Comparison of ENCODE assay signal across 29 mouse cellular contexts in the genomic region with DNA sequence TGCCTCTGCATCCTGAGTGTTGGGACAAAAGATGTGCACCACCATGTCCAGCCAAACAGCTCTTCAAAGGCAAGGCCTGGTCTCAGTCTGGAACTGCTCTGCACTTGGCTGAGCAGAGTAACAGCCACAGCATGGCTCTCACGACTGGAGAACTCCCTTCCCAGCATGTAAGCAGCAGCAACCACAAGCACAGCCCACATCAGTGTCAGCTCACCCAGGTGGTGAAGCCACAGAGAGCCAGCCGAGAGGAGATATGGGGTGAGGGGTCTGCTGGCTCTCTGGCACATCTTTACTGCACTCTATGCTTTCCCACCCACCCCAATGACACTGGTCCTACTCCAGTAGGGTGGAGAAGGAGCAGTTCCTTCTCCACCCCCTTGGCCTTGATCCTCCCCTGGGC. TPM values are rescaled to one million over a fixed set of nuclear protein-coding genes. Genes with fewer than 3 reads are reported as not detected.
DNase-seq lines count a peak whose midpoint lies in the region; ATAC-seq and TF ChIP-seq lines count a peak whose summit lies in the region.
"Had no signal": no experiment of that assay in that cellular context is flagged by ENCODE, and none has a peak within 500 bp of the region (broad histone marks: within the 10 kb centered on the region; RNA-seq: fewer than 3 reads in every experiment).

No protein-coding gene starts in this region.

- TF ChIP-seq CTCF in heart, postnatal 0 days (IDR thresholded peaks at IDR 0.05; ENCODE audit: low read depth), result no peak
- no peak for TF ChIP-seq CTCF in layer of hippocampus, adult 2 months (conservative IDR thresholded peaks at IDR 0.05)

- no peak for DNase-seq in heart, postnatal 0 days (ENCODE audit: low spot score)
- no peak for DNase-seq in heart, postnatal 36 days
- peak; percentile 83 for DNase-seq in thymus, postnatal 0 days (ENCODE audit: low spot score)
- peak; percentile 75 for DNase-seq in thymus, postnatal 4 days
- no peak for DNase-seq in layer of hippocampus, adult 2 months (ENCODE audit: low spot score in 2 of 2)
- DNase-seq in testis, postnatal 10 days (ENCODE audit: low spot score), result no peak
- DNase-seq: adrenal gland, adult 2 months; adrenal gland, postnatal 36 days; cerebellum, adult 2 months; gastrocnemius, postnatal 14 days; kidney, adult 8-10 months; lung, adult 18-20 months; lung, postnatal 4 days; midbrain, embryonic 14.5 days had no signal

- H3K9ac ChIP-seq in heart, postnatal 0 days (replicated peaks; ENCODE audit: low read depth, low read length), result no peak overlapping the region
- 0 out of 2 replicates have a peak overlapping the region, but pooled peaks have one; percentile 25 for H3K9ac ChIP-seq in midbrain, embryonic 13.5 days (replicated peaks)
- no peak overlapping the region for H3K9ac ChIP-seq in midbrain, embryonic 16.5 days (ENCODE audit: low read depth, low read length)
- H3K9ac ChIP-seq: heart, embryonic 15.5 days; hindbrain, embryonic 15.5 days; intestine, embryonic 15.5 days; limb, embryonic 13.5 days; neural tube, embryonic 13.5 days had no signal

- H3K4me3 ChIP-seq in heart, postnatal 0 days (ENCODE audit: low read depth, low read length), result no peak overlapping the region
- H3K4me3 ChIP-seq in midbrain, embryonic 13.5 days (replicated peaks), result no peak overlapping the region
- no peak overlapping the region for H3K4me3 ChIP-seq in midbrain, embryonic 16.5 days (ENCODE audit: low read depth, low read length)
- H3K4me3 ChIP-seq in layer of hippocampus, adult 2 months, result no peak overlapping the region
- H3K4me3 ChIP-seq: heart, embryonic 10.5 days; heart, embryonic 15.5 days; hindbrain, embryonic 10.5 days; hindbrain, embryonic 15.5 days; intestine, embryonic 15.5 days; limb, embryonic 13.5 days; megakaryocyte, embryonic 14.5 days; myocyte; neural tube, embryonic 13.5 days had no signal

- peaks cover 59% of the 10 kb centered on the region for H3K36me3 ChIP-seq in heart, postnatal 0 days (replicated peaks; ENCODE audit: control insufficient read depth, insufficient read depth, low read length)
- peaks cover 71% of the 10 kb centered on the region for H3K36me3 ChIP-seq in midbrain, embryonic 13.5 days
- peaks cover 32% of the 10 kb centered on the region for H3K36me3 ChIP-seq in midbrain, embryonic 16.5 days (ENCODE audit: control insufficient read depth, insufficient read depth, low read length)

- H3K4me1 ChIP-seq in heart, postnatal 0 days (ENCODE audit: control insufficient read depth, insufficient read depth), result peaks cover 12% of the 10 kb centered on the region
- H3K4me1 ChIP-seq in midbrain, embryonic 13.5 days (replicated peaks), result peaks cover 27% of the 10 kb centered on the region
- H3K4me1 ChIP-seq in midbrain, embryonic 16.5 days (ENCODE audit: control insufficient read depth, insufficient read depth, low read length), result peaks cover 19% of the 10 kb centered on the region

- H3K27me3 ChIP-seq in heart, postnatal 0 days (ENCODE audit: control insufficient read depth, insufficient read depth, low read length), result no peaks in the 10 kb centered on the region
- H3K27me3 ChIP-seq in midbrain, embryonic 13.5 days, result no peaks in the 10 kb centered on the region
- H3K27me3 ChIP-seq in midbrain, embryonic 16.5 days (ENCODE audit: control insufficient read depth, insufficient read depth, low read depth, low read length), result no peaks in the 10 kb centered on the region
- H3K27me3 ChIP-seq: heart, embryonic 15.5 days; hindbrain, embryonic 15.5 days; intestine, embryonic 15.5 days; limb, embryonic 13.5 days; megakaryocyte, embryonic 14.5 days; neural tube, embryonic 13.5 days had no signal

- intact Hi-C loops in heart, postnatal 36 days (cut with DNase I), result loop anchor here (10.0 kb wide), 1 partner anchor 348 kb away; the partner anchor contains the start of gene Rps19

- no peak overlapping the region for H3K4me2 ChIP-seq in heart, postnatal 0 days (ENCODE audit: low read depth, low read length)
- no peak overlapping the region for H3K4me2 ChIP-seq in midbrain, embryonic 13.5 days (replicated peaks)
- no peak overlapping the region for H3K4me2 ChIP-seq in midbrain, embryonic 16.5 days (ENCODE audit: low read length)
- H3K4me2 ChIP-seq: heart, embryonic 15.5 days; hindbrain, embryonic 15.5 days; intestine, embryonic 15.5 days; limb, embryonic 13.5 days; liver, embryonic 11.5 days; neural tube, embryonic 13.5 days had no signal

- no peak for ATAC-seq in heart, postnatal 0 days (ENCODE audit: insufficient read depth, low read depth)
- no peak for ATAC-seq in midbrain, embryonic 13.5 days
- no peak for ATAC-seq in midbrain, embryonic 16.5 days
- ATAC-seq: CD4-positive, CD25-positive, alpha-beta regulatory T cell, adult 4 months; forebrain, embryonic 14.5 days; intestine, embryonic 15.5 days; lung, postnatal 0 days had no signal

- no peak for TF ChIP-seq EP300 in heart, postnatal 0 days (IDR thresholded peaks at IDR 0.05; ENCODE audit: low read depth)

- H3K27ac ChIP-seq in heart, postnatal 0 days (ENCODE audit: low read depth), result 0 out of 2 replicates have a peak overlapping the region, but pooled peaks have one; percentile 15
- no peak overlapping the region for H3K27ac ChIP-seq in midbrain, embryonic 13.5 days
- no peak overlapping the region for H3K27ac ChIP-seq in midbrain, embryonic 16.5 days (ENCODE audit: low read length)
- no peak overlapping the region for H3K27ac ChIP-seq in layer of hippocampus, adult 2 months
- H3K27ac ChIP-seq: heart, embryonic 10.5 days; heart, embryonic 15.5 days; hindbrain, embryonic 10.5 days; hindbrain, embryonic 15.5 days; intestine, embryonic 15.5 days; limb, embryonic 13.5 days; neural tube, embryonic 13.5 days had no signal

- WGBS in heart, postnatal 0 days, result 72% methylated on average over 2 of the region's 2 CpGs
- 92% methylated on average over 2 of the region's 2 CpGs for WGBS in midbrain, embryonic 13.5 days
- WGBS in midbrain, embryonic 16.5 days, result 85% methylated on average over 2 of the region's 2 CpGs

- H3K9me3 ChIP-seq in heart, postnatal 0 days (replicated peaks; ENCODE audit: control insufficient read depth, low read length), result no peaks in the 10 kb centered on the region
- H3K9me3 ChIP-seq in midbrain, embryonic 13.5 days, result no peaks in the 10 kb centered on the region
- no peaks in the 10 kb centered on the region for H3K9me3 ChIP-seq in midbrain, embryonic 16.5 days (replicated peaks; ENCODE audit: control insufficient read depth, low read length, poor library complexity, severe bottlenecking)
- H3K9me3 ChIP-seq: heart, embryonic 10.5 days; heart, embryonic 15.5 days; hindbrain, embryonic 10.5 days; hindbrain, embryonic 15.5 days; intestine, embryonic 15.5 days; limb, embryonic 13.5 days; megakaryocyte, embryonic 14.5 days; neural tube, embryonic 13.5 days had no signal

RNA-seq across cellular contexts. Expression of gene Gsk3a, which starts 4.6 kb away (rescaled TPM):
- 62.1 and 64.7 TPM in 2 replicates for total RNA-seq in heart, postnatal 0 days (2014; rRNA removed; ENCODE audit: low replicate concordance)
- 5.3 and 5.9 TPM in 2 replicates for polyA plus RNA-seq in heart, postnatal 0 days (2015; fragmentation: Nextera tagmentation; extraction: Ambion mirVana)
- total RNA-seq in heart, postnatal 36 days (2021), result 10 to 100 TPM; 67.5 to 69.2 TPM
- polyA plus RNA-seq in midbrain, embryonic 13.5 days (2015; fragmentation: Nextera tagmentation; extraction: Ambion mirVana), result 13.7 and 15.9 TPM in 2 replicates
- 16.2 and 17.8 TPM in 2 replicates for polyA plus RNA-seq in midbrain, embryonic 16.5 days (2015; fragmentation: Nextera tagmentation; extraction: Ambion mirVana)
- polyA plus RNA-seq in thymus, postnatal 0 days (2015; fragmentation: Nextera tagmentation; extraction: Ambion mirVana), result 16.7 and 17.5 TPM in 2 replicates
- 100 to 1,000 TPM; 206 to 220 TPM for total RNA-seq in layer of hippocampus, adult 2 months (2021)

RNA-seq across cellular contexts. Expression of gene Zfp526, which starts 11.8 kb away (rescaled TPM):
- total RNA-seq in heart, postnatal 0 days (2014; rRNA removed; ENCODE audit: low replicate concordance), result 6.6 and 6.8 TPM in 2 replicates
- polyA plus RNA-seq in heart, postnatal 0 days (2015; fragmentation: Nextera tagmentation; extraction: Ambion mirVana), result 1.2 and 1.4 TPM in 2 replicates
- 1 to 10 TPM; 8.9 to 10.0 TPM for total RNA-seq in heart, postnatal 36 days (2021)
- polyA plus RNA-seq in midbrain, embryonic 13.5 days (2015; fragmentation: Nextera tagmentation; extraction: Ambion mirVana), result 2.2 and 2.6 TPM in 2 replicates
- 1.7 TPM in 2 replicates for polyA plus RNA-seq in midbrain, embryonic 16.5 days (2015; fragmentation: Nextera tagmentation; extraction: Ambion mirVana)
- 2.7 and 3.1 TPM in 2 replicates for polyA plus RNA-seq in thymus, postnatal 0 days (2015; fragmentation: Nextera tagmentation; extraction: Ambion mirVana)
- 10 to 100 TPM; 10.5 to 12.7 TPM for total RNA-seq in layer of hippocampus, adult 2 months (2021)

RNA-seq across cellular contexts. Expression of gene Dedd2, which starts 12.6 kb away (rescaled TPM):
- 20.5 and 33.8 TPM in 2 replicates for total RNA-seq in heart, postnatal 0 days (2014; rRNA removed; ENCODE audit: low replicate concordance)
- 9.5 and 11.0 TPM in 2 replicates for polyA plus RNA-seq in heart, postnatal 0 days (2015; fragmentation: Nextera tagmentation; extraction: Ambion mirVana)
- 10 to 100 TPM; 17.3 to 22.2 TPM for total RNA-seq in heart, postnatal 36 days (2021)
- 12.5 and 13.3 TPM in 2 replicates for polyA plus RNA-seq in midbrain, embryonic 13.5 days (2015; fragmentation: Nextera tagmentation; extraction: Ambion mirVana)
- polyA plus RNA-seq in midbrain, embryonic 16.5 days (2015; fragmentation: Nextera tagmentation; extraction: Ambion mirVana), result 14.1 and 14.6 TPM in 2 replicates
- 28.4 and 32.8 TPM in 2 replicates for polyA plus RNA-seq in thymus, postnatal 0 days (2015; fragmentation: Nextera tagmentation; extraction: Ambion mirVana)
- 10 to 100 TPM; 23.7 to 24.1 TPM for total RNA-seq in layer of hippocampus, adult 2 months (2021)

RNA-seq across cellular contexts. Expression of gene Erf, which starts 17.5 kb away (rescaled TPM):
- total RNA-seq in heart, postnatal 0 days (2014; rRNA removed; ENCODE audit: low replicate concordance), result 41.4 and 66.8 TPM in 2 replicates
- 6.5 and 7.0 TPM in 2 replicates for polyA plus RNA-seq in heart, postnatal 0 days (2015; fragmentation: Nextera tagmentation; extraction: Ambion mirVana)
- 10 to 100 TPM; 22.3 to 26.2 TPM for total RNA-seq in heart, postnatal 36 days (2021)
- polyA plus RNA-seq in midbrain, embryonic 13.5 days (2015; fragmentation: Nextera tagmentation; extraction: Ambion mirVana), result 4.4 and 5.7 TPM in 2 replicates
- polyA plus RNA-seq in midbrain, embryonic 16.5 days (2015; fragmentation: Nextera tagmentation; extraction: Ambion mirVana), result 2.3 and 2.8 TPM in 2 replicates
- 4.5 and 6.4 TPM in 2 replicates for polyA plus RNA-seq in thymus, postnatal 0 days (2015; fragmentation: Nextera tagmentation; extraction: Ambion mirVana)
- total RNA-seq in layer of hippocampus, adult 2 months (2021), result 10 to 100 TPM; 40.3 to 45.1 TPM

RNA-seq across cellular contexts. Expression of gene Cic, which starts 34.4 kb away (rescaled TPM):
- total RNA-seq in heart, postnatal 0 days (2014; rRNA removed; ENCODE audit: low replicate concordance), result 57.2 and 63.0 TPM in 2 replicates
- polyA plus RNA-seq in heart, postnatal 0 days (2015; fragmentation: Nextera tagmentation; extraction: Ambion mirVana), result 15.7 and 16.9 TPM in 2 replicates
- 10 to 100 TPM; 63.7 to 68.7 TPM for total RNA-seq in heart, postnatal 36 days (2021)
- polyA plus RNA-seq in midbrain, embryonic 13.5 days (2015; fragmentation: Nextera tagmentation; extraction: Ambion mirVana), result 37.6 and 44.2 TPM in 2 replicates
- 33.8 and 38.8 TPM in 2 replicates for polyA plus RNA-seq in midbrain, embryonic 16.5 days (2015; fragmentation: Nextera tagmentation; extraction: Ambion mirVana)
- 28.4 and 37.2 TPM in 2 replicates for polyA plus RNA-seq in thymus, postnatal 0 days (2015; fragmentation: Nextera tagmentation; extraction: Ambion mirVana)
- 100 to 1,000 TPM; 218 to 225 TPM for total RNA-seq in layer of hippocampus, adult 2 months (2021)

Comparison
In these comparisons a context has a peak if more than half of its experiments do, and no peak if none do; other contexts are left out.
1. DNase-seq: peak in thymus, postnatal 0 days (single experiment) and thymus, postnatal 4 days (single experiment); none in heart, postnatal 0 days (single experiment), heart, postnatal 36 days (0 of 2), layer of hippocampus, adult 2 months (0 of 2) and testis, postnatal 10 days (single experiment).